Mouse (Mus musculus) ES-E14 (cell line): ENCODE results near the gene Gprc5c. TPM values are rescaled to one million over a fixed set of nuclear protein-coding genes. Genes with fewer than 3 reads are reported as not detected.
A peak's percentile ranks its signal among the peaks of the same experiment; 100 is the strongest.

Experiments used
- DNase-seq: peaks from one replicate; pipeline ENCODE4 v3.0.0-alpha.2; 2013; ENCODE audit warnings: low read depth, low spot score
- H3K27ac ChIP-seq: 2 replicates; pipeline ENCODE4 v1.5.1; 2012; ENCODE audit warnings: low read depth, mild to moderate bottlenecking, low read length, moderate library complexity, mixed read lengths; ENCODE audit not compliant: poor library complexity, insufficient read depth, severe bottlenecking
- H3K36me3 ChIP-seq: 2 replicates; pipeline ENCODE4 v1.6.1; 2012; ENCODE audit warnings: mild to moderate bottlenecking, low read length, moderate library complexity, mixed read lengths; ENCODE audit not compliant: control insufficient read depth, poor library complexity, insufficient read depth, severe bottlenecking
- H3K4me1 ChIP-seq, 2 experiments: fragments of 150-350 bp in 1 of 2; sonication (generic) in 1 of 2; 2 replicates each; pipeline ENCODE4 v1.6.1; 2012; ENCODE audit warnings: low read length in 2 of 2, mild to moderate bottlenecking in 1 of 2, mixed read lengths in 1 of 2; ENCODE audit not compliant: control insufficient read depth in 2 of 2, insufficient read depth in 2 of 2, poor library complexity in 1 of 2
- H3K4me3 ChIP-seq, 2 experiments: fragments of 150-350 bp in 1 of 2; sonication (generic) in 1 of 2; 2 replicates each; pipeline ENCODE4 v1.5.1; 2012; ENCODE audit warnings: low read length in 2 of 2, low read depth in 1 of 2, mild to moderate bottlenecking in 1 of 2, mixed read lengths in 1 of 2; ENCODE audit not compliant: insufficient read depth in 1 of 2, poor library complexity in 1 of 2, severe bottlenecking in 1 of 2
- H3K9ac ChIP-seq: 2 replicates; pipeline ENCODE4 v1.6.1; 2012; ENCODE audit warnings: low read depth, mild to moderate bottlenecking, low read length, mixed read lengths; ENCODE audit not compliant: poor library complexity, insufficient read depth, severe bottlenecking
- H3K9me3 ChIP-seq: fragments of 150-350 bp; sonication (generic); 2 replicates; pipeline ENCODE4 v1.6.1; 2012; ENCODE audit warnings: low read depth, mild to moderate bottlenecking, low read length; ENCODE audit not compliant: control insufficient read depth, insufficient read depth
- CHD2 ChIP-seq: IDR thresholded peaks from 2 replicates; pipeline ENCODE4 v1.6.1; 2014; ENCODE audit warnings: mild to moderate bottlenecking, low read depth, low read length, inconsistent platforms
- HCFC1 ChIP-seq: IDR thresholded peaks from 2 replicates; pipeline ENCODE4 v1.6.1; 2012; ENCODE audit warnings: low read length, inconsistent platforms, borderline replicate concordance; ENCODE audit not compliant: insufficient read depth
- MAFK ChIP-seq: IDR thresholded peaks from 2 replicates; pipeline ENCODE4 v1.6.1; 2014; ENCODE audit warnings: mild to moderate bottlenecking, low read depth, low read length, inconsistent platforms; ENCODE audit not compliant: insufficient read depth
- ZC3H11A ChIP-seq: IDR thresholded peaks from 2 replicates; pipeline ENCODE4 v1.6.1; 2012; ENCODE audit warnings: low read depth, mild to moderate bottlenecking, inconsistent platforms, low read length, borderline replicate concordance
- ZNF384 ChIP-seq: IDR thresholded peaks from 2 replicates; pipeline ENCODE4 v1.6.1; 2012; ENCODE audit warnings: low read depth, low read length, inconsistent platforms
- in situ Hi-C, 2 experiments: fragments of 600-800 bp; cut with MboI; formaldehyde crosslinking; loops; one replicate each; pipeline ENCODE4 v1.15.1; 2025; ENCODE audit warnings: low sequenced_read_pairs in 2 of 2, inconsistent platforms in 1 of 2; ENCODE audit not compliant: unreplicated experiment in 2 of 2
- total RNA-seq: library from RNA; depleted of rRNA; stranded (reverse); fragments of 300-350 nt; gene quantifications from 2 replicates; pipeline ENCODE4 v1.2.3, GENCODE M21; 2012

Gprc5c gene
- total RNA-seq, 1 experiment = 35.9 TPM

DNA sequence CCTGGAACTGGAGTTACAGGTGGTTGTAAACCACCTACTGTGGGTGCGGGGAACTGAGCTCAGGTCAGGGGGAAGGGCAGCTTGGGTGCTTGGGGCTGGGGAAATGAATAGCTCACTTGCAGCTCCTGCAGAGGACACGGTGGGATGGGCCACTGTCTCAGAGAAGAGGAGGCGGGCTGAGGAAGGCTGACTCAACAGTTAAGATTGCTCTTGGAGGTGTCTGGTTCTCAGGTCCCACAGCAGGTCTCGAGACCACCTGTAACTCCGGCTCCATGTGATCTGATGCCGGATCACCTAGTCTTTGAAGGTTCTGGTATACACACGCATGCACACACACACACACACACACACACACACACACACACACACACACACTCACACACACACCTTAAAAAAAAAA lies 25.2 kb downstream of the Gprc5c start:
- Histone ChIP-seq H3K9me3 (no peaks in the 10 kb centered on the region), H3K36me3 (no peaks in the 10 kb centered on the region; the same call in 1 of the 2 replicates), H3K27ac (no peak overlapping the region), H3K9ac (no peak overlapping the region), H3K4me3 (no peak overlapping the region), H3K4me1 (peaks cover 13 to 50% of the 10 kb centered on the region in 2 experiments)
- TF ChIP-seq MAFK (no peak), HCFC1 (no peak), ZNF384 (no peak), CHD2 (no peak), ZC3H11A (no peak)
- in situ Hi-C loops = no loop called here
- DNase-seq = no peak

DNA sequence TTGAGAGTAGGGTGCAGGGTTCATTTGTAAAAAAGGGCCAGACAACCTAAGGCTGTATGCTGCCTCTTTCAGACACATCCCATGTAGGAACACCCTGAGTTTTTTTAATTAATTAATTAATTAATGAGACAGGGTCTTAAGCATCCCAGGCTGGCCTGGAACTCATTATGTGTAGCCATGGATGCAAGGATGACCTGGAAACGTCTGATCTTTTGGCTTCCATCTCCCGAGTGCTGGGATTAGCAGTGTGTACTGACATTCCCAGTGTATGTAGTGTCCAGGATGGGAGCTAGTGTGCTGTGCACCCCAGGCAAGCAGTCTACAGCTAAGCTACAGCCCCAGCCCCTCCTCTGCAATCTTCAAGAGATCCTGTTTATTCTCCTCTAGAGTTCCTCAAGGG lies 25.7 kb downstream of the Gprc5c start:
- no peak overlapping the region for H3K9ac ChIP-seq
- DNase-seq = no peak
- H3K9me3 ChIP-seq = no peaks in the 10 kb centered on the region
- H3K27ac ChIP-seq = no peak overlapping the region
- peaks cover 13 to 49% of the 10 kb centered on the region in 2 experiments for H3K4me1 ChIP-seq
- TF ChIP-seq ZC3H11A (no peak), MAFK (no peak), CHD2 (no peak), ZNF384 (no peak), HCFC1 (no peak)
- H3K36me3 ChIP-seq = no peaks in the 10 kb centered on the region; the same call in 1 of the 2 replicates
- in situ Hi-C loops = no loop called here
- H3K4me3 ChIP-seq = no peak overlapping the region

DNA sequence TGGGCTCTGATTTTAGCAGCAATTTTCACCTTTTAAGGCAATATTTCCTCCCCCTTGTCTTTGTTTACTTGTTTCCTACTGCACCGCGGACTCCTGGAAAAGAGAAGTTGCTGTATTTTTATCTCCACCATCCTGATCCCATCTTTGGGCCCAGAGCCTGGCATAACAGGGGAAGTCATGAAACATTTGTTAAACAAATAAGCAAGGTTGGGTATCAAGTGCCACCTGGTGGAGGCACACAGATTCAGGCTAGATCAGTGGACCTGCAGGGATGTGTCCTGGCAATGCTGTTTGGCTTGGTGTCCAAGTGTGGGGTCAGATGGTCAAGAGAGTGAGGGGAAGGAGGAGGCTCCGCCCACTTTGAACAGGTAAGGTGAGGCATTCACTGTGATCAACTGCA lies 26.2 kb downstream of the Gprc5c start:
- Histone ChIP-seq H3K9me3 (no peaks in the 10 kb centered on the region), H3K9ac (no peak overlapping the region), H3K4me3 (no peak overlapping the region), H3K36me3 (no peaks in the 10 kb centered on the region), H3K4me1 (peaks cover 12 to 45% of the 10 kb centered on the region in 2 experiments), H3K27ac (no peak overlapping the region)
- in situ Hi-C loops = no loop called here
- no peak for DNase-seq
- TF ChIP-seq HCFC1 (no peak), ZC3H11A (peak; percentile 41; the same call in 1 of the 2 replicates)

DNA sequence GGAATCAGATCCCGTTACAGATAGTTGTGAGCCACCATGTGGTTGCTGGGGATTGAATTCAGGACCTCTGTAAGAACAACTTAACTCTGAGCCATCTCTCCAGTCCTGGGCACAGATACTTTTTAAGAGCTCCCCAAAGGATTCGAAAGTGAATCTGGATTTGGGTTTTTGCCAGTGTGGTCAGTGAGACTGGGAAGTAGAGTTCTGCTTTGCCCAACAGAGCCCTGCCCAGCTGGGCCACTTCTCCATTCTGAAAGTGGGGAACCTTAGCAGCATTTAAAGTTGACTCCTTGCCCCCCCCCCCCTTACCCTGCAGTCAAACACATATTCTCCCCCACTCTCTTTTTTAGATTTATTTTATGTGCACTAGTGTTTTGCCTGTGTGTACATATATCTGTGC lies 28.7 kb downstream of the Gprc5c start:
- H3K9ac ChIP-seq = no peak overlapping the region
- no peaks in the 10 kb centered on the region for H3K9me3 ChIP-seq
- H3K4me1 ChIP-seq = peaks cover 5 to 26% of the 10 kb centered on the region in 2 experiments
- no peaks in the 10 kb centered on the region for H3K36me3 ChIP-seq
- in situ Hi-C loops = no loop called here
- no peak for DNase-seq
- H3K27ac ChIP-seq = no peak overlapping the region
- no peak overlapping the region for H3K4me3 ChIP-seq
- TF ChIP-seq MAFK (no peak), HCFC1 (no peak), CHD2 (no peak), ZC3H11A (no peak), ZNF384 (no peak)

DNA sequence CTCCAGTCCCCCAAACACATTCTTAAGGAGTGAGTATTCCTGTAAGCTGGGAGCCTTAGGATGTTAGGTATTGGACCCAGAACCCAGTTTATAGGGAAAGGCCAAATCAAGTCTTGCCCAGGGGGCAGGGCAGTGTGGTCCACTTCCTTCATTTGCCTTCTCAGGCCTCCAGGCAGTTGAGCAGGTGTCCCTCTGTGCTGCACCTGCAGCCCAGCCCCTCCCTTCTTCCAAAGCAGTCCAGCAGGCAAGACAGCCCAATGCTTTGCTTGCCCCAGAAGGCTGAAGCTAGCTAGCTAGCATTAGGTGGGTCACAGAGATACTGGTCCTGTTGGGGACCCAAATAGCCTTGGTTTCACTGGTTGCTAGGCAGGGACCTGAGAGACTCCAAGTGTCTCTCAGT lies 29.2 kb downstream of the Gprc5c start:
- DNase-seq = no peak
- Histone ChIP-seq H3K27ac (no peak overlapping the region), H3K36me3 (no peaks in the 10 kb centered on the region), H3K4me1 (peaks cover 5 to 21% of the 10 kb centered on the region in 2 experiments), H3K9ac (no peak overlapping the region), H3K9me3 (no peaks in the 10 kb centered on the region), H3K4me3 (no peak overlapping the region)
- in situ Hi-C loops = no loop called here
- TF ChIP-seq CHD2 (no peak), ZC3H11A (no peak), MAFK (no peak), HCFC1 (no peak), ZNF384 (no peak)
